ENCODE assay signal across 8 mouse cellular contexts in the genomic region with DNA sequence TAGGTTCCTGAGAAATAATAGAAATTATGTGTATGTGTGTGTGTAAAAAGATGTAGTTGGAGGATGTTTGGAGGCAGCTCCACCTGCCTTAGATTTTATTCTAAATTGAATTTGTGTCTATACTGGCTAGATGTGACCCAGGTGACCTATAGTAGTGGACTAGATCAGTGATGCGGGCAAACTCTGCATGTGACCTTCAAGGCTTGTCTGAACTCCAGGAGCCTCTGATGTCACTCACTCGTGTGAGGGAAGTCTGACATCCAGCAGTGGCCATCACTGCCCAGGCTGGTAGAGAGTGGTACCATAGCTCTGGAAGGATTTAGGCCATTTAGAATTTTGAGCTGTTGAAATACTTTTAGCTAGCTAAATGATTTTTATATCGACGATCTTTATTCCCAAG. TPM values are rescaled to one million over a fixed set of nuclear protein-coding genes. Genes with fewer than 3 reads are reported as not detected.
A peak's percentile ranks its signal among the peaks of the same experiment; 100 is the strongest.
DNase-seq lines count a peak whose midpoint lies in the region; ATAC-seq and TF ChIP-seq lines count a peak whose summit lies in the region.

No protein-coding gene starts in this region.

- WGBS in neural tube, embryonic 11.5 days = 48% methylated on average over 4 of the region's 4 CpGs
- 36% methylated on average over 4 of the region's 4 CpGs for WGBS in hindbrain, postnatal 0 days
- WGBS in midbrain, postnatal 0 days = 41% methylated on average over 4 of the region's 4 CpGs

- no peak overlapping the region for H3K9ac ChIP-seq in neural tube, embryonic 11.5 days (ENCODE audit: low read length)
- H3K9ac ChIP-seq in hindbrain, postnatal 0 days (replicated peaks; ENCODE audit: low read length) = peak overlapping the region; percentile 99
- H3K9ac ChIP-seq in midbrain, postnatal 0 days (replicated peaks; ENCODE audit: low read length, poor library complexity, severe bottlenecking) = peak overlapping the region; percentile 81

- H3K4me2 ChIP-seq in neural tube, embryonic 11.5 days (ENCODE audit: low read depth) = peak overlapping the region; percentile 58
- H3K4me2 ChIP-seq in hindbrain, postnatal 0 days (ENCODE audit: low read depth, low read length) = peak overlapping the region; percentile 77
- H3K4me2 ChIP-seq in midbrain, postnatal 0 days (ENCODE audit: low read depth, low read length, poor library complexity, severe bottlenecking) = peak overlapping the region; percentile 91

- H3K4me1 ChIP-seq in neural tube, embryonic 11.5 days (ENCODE audit: control insufficient read depth, insufficient read depth, low read length) = peaks cover 12% of the 10 kb centered on the region
- peaks cover 13% of the 10 kb centered on the region; the same call in 1 of the 2 replicates for H3K4me1 ChIP-seq in hindbrain, postnatal 0 days (ENCODE audit: insufficient read depth, low read length)
- H3K4me1 ChIP-seq in midbrain, postnatal 0 days (ENCODE audit: insufficient read depth, low read length) = peaks cover 6% of the 10 kb centered on the region; the same call in 1 of the 2 replicates

- TF ChIP-seq CTCF in hindbrain, postnatal 0 days (IDR thresholded peaks at IDR 0.05; ENCODE audit: low read depth) = no peak
- TF ChIP-seq CTCF in midbrain, postnatal 0 days (IDR thresholded peaks at IDR 0.05) = no peak

- H3K27ac ChIP-seq in neural tube, embryonic 11.5 days (ENCODE audit: low read depth, low read length) = no peak overlapping the region
- no peak overlapping the region for H3K27ac ChIP-seq in hindbrain, postnatal 0 days
- H3K27ac ChIP-seq in midbrain, postnatal 0 days (ENCODE audit: low read depth, low read length) = no peak overlapping the region

- peak overlapping the region; percentile 77 for H3K4me3 ChIP-seq in neural tube, embryonic 11.5 days (ENCODE audit: low read depth, low read length)
- H3K4me3 ChIP-seq in hindbrain, postnatal 0 days (ENCODE audit: low read length) = peak overlapping the region; percentile 93
- peak overlapping the region; percentile 87 for H3K4me3 ChIP-seq in midbrain, postnatal 0 days (ENCODE audit: low read depth, low read length)

- no peak for ATAC-seq in neural tube, embryonic 11.5 days (ENCODE audit: insufficient read depth, low FRiP score, low TSS enrichment)
- ATAC-seq in hindbrain, postnatal 0 days = no peak
- ATAC-seq in midbrain, postnatal 0 days (ENCODE audit: low FRiP score) = no peak

- no peaks in the 10 kb centered on the region for H3K36me3 ChIP-seq in neural tube, embryonic 11.5 days (ENCODE audit: control insufficient read depth, insufficient read depth, low read length)
- H3K36me3 ChIP-seq in hindbrain, postnatal 0 days (ENCODE audit: insufficient read depth, low read length) = no peaks in the 10 kb centered on the region
- no peaks in the 10 kb centered on the region for H3K36me3 ChIP-seq in midbrain, postnatal 0 days (ENCODE audit: insufficient read depth, low read length)

- H3K27me3 ChIP-seq in neural tube, embryonic 11.5 days (ENCODE audit: control insufficient read depth, insufficient read depth, low read length) = no peaks in the 10 kb centered on the region
- H3K27me3 ChIP-seq in hindbrain, postnatal 0 days (ENCODE audit: insufficient read depth, low read length) = no peaks in the 10 kb centered on the region
- H3K27me3 ChIP-seq in midbrain, postnatal 0 days (ENCODE audit: insufficient read depth, low read length) = no peaks in the 10 kb centered on the region

- DNase-seq in adrenal gland, postnatal 10 days = peak; percentile 26
- DNase-seq in adrenal gland, adult 18-20 months (ENCODE audit: low spot score in 2 of 2) = no peak
- no peak for DNase-seq in neural tube, embryonic 11.5 days (ENCODE audit: low spot score)
- DNase-seq in neural tube, embryonic 10.5 days (ENCODE audit: extremely low spot score, low spot score) = no peak
- no peak for DNase-seq in hindbrain, postnatal 0 days (ENCODE audit: low spot score)
- no peak for DNase-seq in midbrain, postnatal 0 days (ENCODE audit: low spot score)
- DNase-seq in thymus, postnatal 10 days (ENCODE audit: low spot score in 2 of 2) = no peak
- DNase-seq in left cerebral cortex, adult 18-20 months (ENCODE audit: low spot score in 2 of 2) = no peak

- no peaks in the 10 kb centered on the region for H3K9me3 ChIP-seq in neural tube, embryonic 11.5 days (ENCODE audit: control insufficient read depth, low read length)
- no peaks in the 10 kb centered on the region for H3K9me3 ChIP-seq in hindbrain, postnatal 0 days (ENCODE audit: low read length)
- H3K9me3 ChIP-seq in midbrain, postnatal 0 days (ENCODE audit: low read length) = no peaks in the 10 kb centered on the region

RNA-seq across cellular contexts. Expression of gene Cdc42bpa, which starts 1.5 kb away (rescaled TPM):
- 10 to 100 TPM; 35.6 to 50.3 TPM for total RNA-seq in adrenal gland, postnatal 10 days (2021)
- 10 to 100 TPM; 44.3 to 48.1 TPM for total RNA-seq in adrenal gland, adult 18-20 months (2021)
- 12.8 and 15.5 TPM in 2 replicates for polyA plus RNA-seq in neural tube, embryonic 11.5 days (2014; fragmentation: Nextera tagmentation; extraction: Ambion mirVana)
- total RNA-seq in hindbrain, postnatal 0 days (2014; rRNA removed) = 84.3 and 90.9 TPM in 2 replicates
- polyA plus RNA-seq in hindbrain, postnatal 0 days (2015; fragmentation: Nextera tagmentation; extraction: Ambion mirVana) = 29.1 and 36.1 TPM in 2 replicates
- total RNA-seq in midbrain, postnatal 0 days (2014; rRNA removed) = 108 and 128 TPM in 2 replicates
- polyA plus RNA-seq in midbrain, postnatal 0 days (2015; fragmentation: Nextera tagmentation; extraction: Ambion mirVana) = 25.7 and 29.3 TPM in 2 replicates
- 100 to 1,000 TPM; 223 to 236 TPM for total RNA-seq in left cerebral cortex, adult 18-20 months (2021)
